Mouse (Mus musculus): ENCODE results near the gene Grin3b. TPM values are rescaled to one million over a fixed set of nuclear protein-coding genes. Genes with fewer than 3 reads are reported as not detected.

Gene Grin3b
- polyA plus RNA-seq, 1 experiment from 2014 or later = 0.30 TPM

- Histone ChIP-seq H3K36me3 (peaks cover 49% of the 10 kb centered on the region), H3K4me3 (peak overlapping the region; percentile 99), H3K27ac (peak overlapping the region; percentile 99), H3K9me3 (no peaks in the 10 kb centered on the region), H3K4me1 (peaks cover 83% of the 10 kb centered on the region), H3K27me3 (ENCODE audit: insufficient read depth, poor library complexity, severe bottlenecking) (no peaks in the 10 kb centered on the region)
- 89% methylated on average over 18 of the region's 18 CpGs for WGBS
- DNase-seq (ENCODE audit: low spot score) = no peak
Measured at GRCm38 (mm10) chr10:79929967-79930825, 40.3 kb upstream of the Grin3b start.

- 91% methylated on average over 16 of the region's 16 CpGs for WGBS
- no peaks in the 10 kb centered on the region for H3K9me3 ChIP-seq
- H3K4me1 ChIP-seq = peaks cover 83% of the 10 kb centered on the region
- H3K4me3 ChIP-seq = peak overlapping the region; percentile 22; the same call in 1 of the 2 replicates
- H3K27ac ChIP-seq = 0 out of 2 replicates have a peak overlapping the region, but pooled peaks have one; percentile 32
- DNase-seq (ENCODE audit: low spot score) = no peak
- peaks cover 56% of the 10 kb centered on the region for H3K36me3 ChIP-seq
- H3K27me3 ChIP-seq (ENCODE audit: insufficient read depth, poor library complexity, severe bottlenecking) = no peaks in the 10 kb centered on the region
Measured at GRCm38 (mm10) chr10:79930826-79931186, 39.7 kb upstream of the Grin3b start.

- H3K4me1 ChIP-seq = peaks cover 83% of the 10 kb centered on the region
- H3K27ac ChIP-seq = peak overlapping the region; percentile 75
- DNase-seq (ENCODE audit: low spot score) = no peak
- H3K9me3 ChIP-seq = no peaks in the 10 kb centered on the region
- no peaks in the 10 kb centered on the region for H3K27me3 ChIP-seq (ENCODE audit: insufficient read depth, poor library complexity, severe bottlenecking)
- 83% methylated on average over 9 of the region's 9 CpGs for WGBS
- peaks cover 61% of the 10 kb centered on the region for H3K36me3 ChIP-seq
- H3K4me3 ChIP-seq = no peak overlapping the region
Measured at GRCm38 (mm10) chr10:79931797-79932196, 38.7 kb upstream of the Grin3b start.

- DNase-seq (ENCODE audit: low spot score) = peak; percentile 89
- WGBS = 10% methylated on average over 8 of the region's 8 CpGs
- Histone ChIP-seq H3K36me3 (peaks cover 71% of the 10 kb centered on the region), H3K4me3 (peak overlapping the region; percentile 39), H3K9me3 (no peaks in the 10 kb centered on the region), H3K27ac (peak overlapping the region; percentile 75), H3K27me3 (ENCODE audit: insufficient read depth, poor library complexity, severe bottlenecking) (no peaks in the 10 kb centered on the region), H3K4me1 (peaks cover 90% of the 10 kb centered on the region)
Measured at GRCm38 (mm10) chr10:79932736-79933135, 37.8 kb upstream of the Grin3b start.

GRCm38 (mm10) chr10:79933145-79933679, 37.3 kb upstream of the Grin3b start:
- H3K27ac ChIP-seq = peak overlapping the region; percentile 75
- H3K4me1 ChIP-seq = peaks cover 95% of the 10 kb centered on the region
- H3K27me3 ChIP-seq (ENCODE audit: insufficient read depth, poor library complexity, severe bottlenecking) = no peaks in the 10 kb centered on the region
- no peak for DNase-seq (ENCODE audit: low spot score)
- H3K36me3 ChIP-seq = peaks cover 76% of the 10 kb centered on the region
- peak overlapping the region; percentile 39 for H3K4me3 ChIP-seq
- no peaks in the 10 kb centered on the region for H3K9me3 ChIP-seq
- 64% methylated on average over 9 of the region's 9 CpGs for WGBS

- Histone ChIP-seq H3K9me3 (no peaks in the 10 kb centered on the region), H3K4me1 (peaks cover 98% of the 10 kb centered on the region), H3K27ac (peak overlapping the region; percentile 75), H3K27me3 (ENCODE audit: insufficient read depth, poor library complexity, severe bottlenecking) (no peaks in the 10 kb centered on the region), H3K36me3 (peaks cover 82% of the 10 kb centered on the region), H3K4me3 (no peak overlapping the region)
- DNase-seq (ENCODE audit: low spot score) = no peak
- 81% methylated on average over 6 of the region's 6 CpGs for WGBS
Measured at GRCm38 (mm10) chr10:79933861-79934260, 36.7 kb upstream of the Grin3b start.

GRCm38 (mm10) chr10:79934272-79934721, 36.2 kb upstream of the Grin3b start:
- Histone ChIP-seq H3K27ac (peak overlapping the region; percentile 19), H3K36me3 (peaks cover 86% of the 10 kb centered on the region), H3K9me3 (no peaks in the 10 kb centered on the region), H3K4me1 (peaks cover 98% of the 10 kb centered on the region), H3K4me3 (no peak overlapping the region), H3K27me3 (ENCODE audit: insufficient read depth, poor library complexity, severe bottlenecking) (no peaks in the 10 kb centered on the region)
- 66% methylated on average over 13 of the region's 13 CpGs for WGBS
- DNase-seq (ENCODE audit: low spot score) = no peak

GRCm38 (mm10) chr10:79934794-79935569, 35.5 kb upstream of the Grin3b start:
- 90% methylated on average over 16 of the region's 16 CpGs for WGBS
- Histone ChIP-seq H3K9me3 (no peaks in the 10 kb centered on the region), H3K27me3 (ENCODE audit: insufficient read depth, poor library complexity, severe bottlenecking) (no peaks in the 10 kb centered on the region), H3K4me3 (no peak overlapping the region), H3K36me3 (peaks cover 93% of the 10 kb centered on the region), H3K4me1 (peaks cover 98% of the 10 kb centered on the region), H3K27ac (0 out of 2 replicates have a peak overlapping the region, but pooled peaks have one; percentile 32)
- DNase-seq (ENCODE audit: low spot score) = no peak

GRCm38 (mm10) chr10:79936284-79936910, 34.1 kb upstream of the Grin3b start:
- Histone ChIP-seq H3K27ac (peak overlapping the region; percentile 37; the same call in 1 of the 2 replicates), H3K36me3 (peaks cover 95% of the 10 kb centered on the region), H3K4me1 (peaks cover 98% of the 10 kb centered on the region), H3K4me3 (no peak overlapping the region), H3K9me3 (no peaks in the 10 kb centered on the region), H3K27me3 (ENCODE audit: insufficient read depth, poor library complexity, severe bottlenecking) (no peaks in the 10 kb centered on the region)
- 61% methylated on average over 10 of the region's 10 CpGs for WGBS
- DNase-seq (ENCODE audit: low spot score) = no peak

GRCm38 (mm10) chr10:79936911-79937441, 33.5 kb upstream of the Grin3b start:
- H3K27me3 ChIP-seq (ENCODE audit: insufficient read depth, poor library complexity, severe bottlenecking) = no peaks in the 10 kb centered on the region
- H3K4me1 ChIP-seq = peaks cover 92% of the 10 kb centered on the region
- no peak for DNase-seq (ENCODE audit: low spot score)
- H3K36me3 ChIP-seq = peaks cover 95% of the 10 kb centered on the region
- H3K27ac ChIP-seq = peak overlapping the region; percentile 37; the same call in 1 of the 2 replicates
- WGBS = 70% methylated on average over 27 of the region's 27 CpGs
- H3K9me3 ChIP-seq = no peaks in the 10 kb centered on the region
- H3K4me3 ChIP-seq = no peak overlapping the region

GRCm38 (mm10) chr10:79937775-79938526, 32.6 kb upstream of the Grin3b start:
- peaks cover 90% of the 10 kb centered on the region for H3K36me3 ChIP-seq
- no peak overlapping the region for H3K4me3 ChIP-seq
- 82% methylated on average over 11 of the region's 11 CpGs for WGBS
- no peak for DNase-seq (ENCODE audit: low spot score)
- H3K27ac ChIP-seq = peak overlapping the region; percentile 66
- H3K9me3 ChIP-seq = no peaks in the 10 kb centered on the region
- peaks cover 82% of the 10 kb centered on the region for H3K4me1 ChIP-seq
- no peaks in the 10 kb centered on the region for H3K27me3 ChIP-seq (ENCODE audit: insufficient read depth, poor library complexity, severe bottlenecking)

Data from heart, embryonic 10.5 days (tissue).